Mouse (Mus musculus) inflammation-experienced regulatory T-cells (primary cell): Measurements from ENCODE around the gene Zfp112. TPM values are rescaled to one million over a fixed set of nuclear protein-coding genes. Genes with fewer than 3 reads are reported as not detected.

Experiments used
- polyA plus RNA-seq, 2 experiments: library from polyadenylated mRNA; unstranded; fragments of 100-300 nt; shearing (Covaris generic); gene quantifications; one replicate each; pipeline ENCODE4 v1.2.1; 2017

The Zfp112 gene
- polyA plus RNA-seq: under 1 TPM; 0.60 to 0.88 TPM

GRCm38 (mm10) chr7:24112156-24112856 lies at the start of gene Zfp112:
Gene Zfp112 (plus strand): TSS chr7:24112314.

GRCm38 (mm10) chr7:24081634-24082431 lies 30.3 kb upstream of the Zfp112 start, which contains the start of gene Zfp180:
Gene Zfp180 (plus strand): TSS chr7:24081924.

GRCm38 (mm10) chr7:24133996-24134828 lies 22.1 kb downstream of the Zfp112 start, which contains the start of gene Zfp235:
Gene Zfp235 (plus strand): TSS chr7:24134169.

GRCm38 (mm10) chr7:24174618-24175336 lies 62.7 kb downstream of the Zfp112 start, which contains the start of gene Zfp114:
Gene Zfp114 (plus strand): TSS chr7:24175060.

Other genes starting within 250 kb of the Zfp112 start
- gene Vmn1r177, start 245.9 kb upstream of the Zfp112 start, polyA plus RNA-seq: not detected
- 1 to 10 TPM in 1 of 2 experiments, under 1 TPM in 1; 0.12 to 1.1 TPM for gene Vmn1r178, start 220.3 kb upstream of the Zfp112 start, polyA plus RNA-seq
- gene Vmn1r179, start 185.3 kb upstream of the Zfp112 start, polyA plus RNA-seq: 1 to 10 TPM in 1 of 2 experiments, under 1 TPM in 1; 0.12 to 1.4 TPM
- gene Vmn1r180, start 161.7 kb upstream of the Zfp112 start, polyA plus RNA-seq: not detected
- under 1 TPM; 0.10 to 0.12 TPM for gene Vmn1r181, start 137.7 kb upstream of the Zfp112 start, polyA plus RNA-seq
- gene V1rd19, start 110.6 kb upstream of the Zfp112 start, polyA plus RNA-seq: under 1 TPM in 1 of 2 experiments, not detected in 1; 0.08 TPM
- gene Vmn1r183, start 59.1 kb upstream of the Zfp112 start, polyA plus RNA-seq: 1 to 10 TPM in 1 of 2 experiments, under 1 TPM in 1; 0.05 to 1.3 TPM
- 10 to 100 TPM; 28.1 to 47.1 TPM for gene Zfp180, start 30.4 kb upstream of the Zfp112 start, polyA plus RNA-seq
- gene Zfp235, start 21.9 kb downstream of the Zfp112 start, polyA plus RNA-seq: 10 to 100 TPM; 13.4 to 18.2 TPM
- gene Zfp114, start 62.7 kb downstream of the Zfp112 start, polyA plus RNA-seq: 1 to 10 TPM in 1 of 2 experiments, under 1 TPM in 1; 0.78 to 1.6 TPM
- 1 to 10 TPM in 1 of 2 experiments, under 1 TPM in 1; 0.80 to 3.0 TPM for gene Zfp111, start 99.1 kb downstream of the Zfp112 start, polyA plus RNA-seq
- gene Zfp109, start 125.2 kb downstream of the Zfp112 start, polyA plus RNA-seq: 1 to 10 TPM; 5.5 to 5.8 TPM
- gene Zfp108, start 142.5 kb downstream of the Zfp112 start, polyA plus RNA-seq: under 1 TPM; 0.43 to 0.93 TPM
- gene Zfp93, start 158.1 kb downstream of the Zfp112 start, polyA plus RNA-seq: 1 to 10 TPM; 2.7 to 4.1 TPM
- gene Zfp61, start 188.9 kb downstream of the Zfp112 start, polyA plus RNA-seq: 10 to 100 TPM; 20.2 to 27.5 TPM
- 10 to 100 TPM; 17.0 to 17.9 TPM for gene Zfp94, start 204.4 kb downstream of the Zfp112 start, polyA plus RNA-seq
- gene Tescl, start 221.6 kb downstream of the Zfp112 start, polyA plus RNA-seq: not detected
- gene Lypd5, start 236.9 kb downstream of the Zfp112 start, polyA plus RNA-seq: 1 to 10 TPM in 1 of 2 experiments, under 1 TPM in 1; 0.11 to 2.3 TPM